Mouse (Mus musculus): ENCODE data around the gene Mctp1. TPM values are rescaled to one million over a fixed set of nuclear protein-coding genes. Genes with fewer than 3 reads are reported as not detected.

The Mctp1 gene
- total and polyA plus RNA-seq, 3 experiments: not detected

DNA sequence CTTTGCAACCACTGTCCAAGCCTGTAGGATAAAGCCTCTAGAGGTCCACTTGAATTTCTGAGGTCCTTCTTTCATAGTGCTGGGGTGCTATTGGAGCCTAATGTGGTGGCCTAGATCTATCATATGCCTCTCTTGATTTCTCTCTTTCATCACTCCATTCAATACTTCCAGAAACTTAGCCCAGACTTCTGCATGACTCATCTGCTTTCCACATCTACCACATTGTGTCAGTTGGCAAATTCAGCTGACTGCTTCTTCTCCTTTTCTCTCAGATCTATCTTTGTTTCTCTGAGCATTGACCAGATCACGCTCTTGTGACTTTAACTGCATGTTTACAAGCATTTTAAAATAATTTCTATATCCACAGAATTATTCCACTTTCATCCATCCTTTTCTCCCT is 249.4 kb downstream of the Mctp1 start:
- Histone ChIP-seq H3K9me3 (replicated peaks; ENCODE audit: insufficient read depth, low read length) (no peaks in the 10 kb centered on the region), H3K27me3 (ENCODE audit: control insufficient read depth in 1 of 2, insufficient read depth in 2 of 2, low read length in 2 of 2) (no peaks in the 10 kb centered on the region), H3K79me2 (ENCODE audit: control insufficient read depth, insufficient read depth, low read length, poor library complexity) (no peaks in the 10 kb centered on the region), H3K36me3 (ENCODE audit: control insufficient read depth in 1 of 2, insufficient read depth in 2 of 2, low read length in 2 of 2) (no peaks in the 10 kb centered on the region), H3K4me3 (ENCODE audit: control insufficient read depth in 1 of 2, insufficient read depth in 1 of 2, low read depth in 2 of 2, low read length in 2 of 2) (no peak overlapping the region), H3K4me1 (ENCODE audit: control insufficient read depth in 1 of 2, insufficient read depth in 2 of 2, low read length in 2 of 2) (no peaks in the 10 kb centered on the region), H3K9ac (ENCODE audit: control insufficient read depth, low read depth, low read length, poor library complexity, severe bottlenecking) (no peak overlapping the region), H3K27ac (ENCODE audit: control insufficient read depth, low read depth, low read length) (no peak overlapping the region)
- TF ChIP-seq USF1 (IDR thresholded peaks at IDR 0.05; ENCODE audit: low read depth, low read length): no peak
- TF ChIP-seq BHLHE40 (IDR thresholded peaks at IDR 0.05; ENCODE audit: borderline replicate concordance, low read depth, low read length): no peak
- TF ChIP-seq USF2 (IDR thresholded peaks at IDR 0.05; ENCODE audit: borderline replicate concordance in 1 of 2, insufficient read depth in 1 of 2, low read depth in 1 of 2, low read length in 2 of 2): no peak
- peak; percentile 18; the same call in 1 of the 2 replicates for TF ChIP-seq ETS1 (IDR thresholded peaks at IDR 0.05; ENCODE audit: low read depth, low read length)
- TF ChIP-seq POLR2AphosphoS2 (IDR thresholded peaks at IDR 0.05; ENCODE audit: low read length): no peak
- TF ChIP-seq SMC3 (IDR thresholded peaks at IDR 0.05; ENCODE audit: low read depth, low read length): no peak
- DNase-seq (ENCODE audit: low read depth, low spot score): peak; percentile 4

GRCm38 (mm10) chr13:76638282-76638681 is 253.9 kb downstream of the Mctp1 start:
- peak; percentile 4 for DNase-seq (ENCODE audit: low read depth, low spot score)
- Histone ChIP-seq H3K9me3 (replicated peaks; ENCODE audit: insufficient read depth, low read length) (no peaks in the 10 kb centered on the region), H3K36me3 (ENCODE audit: control insufficient read depth in 1 of 2, insufficient read depth in 2 of 2, low read length in 2 of 2) (no peaks in the 10 kb centered on the region), H3K4me3 (ENCODE audit: control insufficient read depth in 1 of 2, insufficient read depth in 1 of 2, low read depth in 2 of 2, low read length in 2 of 2) (no peak overlapping the region), H3K4me1 (ENCODE audit: control insufficient read depth in 1 of 2, insufficient read depth in 2 of 2, low read length in 2 of 2) (no peaks in the 10 kb centered on the region), H3K9ac (ENCODE audit: control insufficient read depth, low read depth, low read length, poor library complexity, severe bottlenecking) (no peak overlapping the region), H3K79me2 (ENCODE audit: control insufficient read depth, insufficient read depth, low read length, poor library complexity) (no peaks in the 10 kb centered on the region), H3K27me3 (ENCODE audit: control insufficient read depth in 1 of 2, insufficient read depth in 2 of 2, low read length in 2 of 2) (no peaks in the 10 kb centered on the region), H3K27ac (ENCODE audit: control insufficient read depth, low read depth, low read length) (no peak overlapping the region)
- TF ChIP-seq MAFK (IDR thresholded peaks at IDR 0.05; ENCODE audit: borderline replicate concordance, low read depth, low read length): peak; percentile 80
- TF ChIP-seq KAT2A (conservative IDR thresholded peaks at IDR 0.05; ENCODE audit: low read depth, low read length): no peak
- peak; percentile 80 for TF ChIP-seq USF1 (IDR thresholded peaks at IDR 0.05; ENCODE audit: low read depth, low read length)

- Histone ChIP-seq H3K4me1 (ENCODE audit: control insufficient read depth in 1 of 2, insufficient read depth in 2 of 2, low read length in 2 of 2) (no peaks in the 10 kb centered on the region), H3K4me3 (ENCODE audit: control insufficient read depth in 1 of 2, insufficient read depth in 1 of 2, low read depth in 2 of 2, low read length in 2 of 2) (no peak overlapping the region), H3K27me3 (ENCODE audit: control insufficient read depth in 1 of 2, insufficient read depth in 2 of 2, low read length in 2 of 2) (no peaks in the 10 kb centered on the region), H3K79me2 (ENCODE audit: control insufficient read depth, insufficient read depth, low read length, poor library complexity) (no peaks in the 10 kb centered on the region), H3K36me3 (ENCODE audit: control insufficient read depth in 1 of 2, insufficient read depth in 2 of 2, low read length in 2 of 2) (no peaks in the 10 kb centered on the region), H3K9me3 (replicated peaks; ENCODE audit: insufficient read depth, low read length) (no peaks in the 10 kb centered on the region), H3K9ac (ENCODE audit: control insufficient read depth, low read depth, low read length, poor library complexity, severe bottlenecking) (no peak overlapping the region), H3K27ac (ENCODE audit: control insufficient read depth, low read depth, low read length) (no peak overlapping the region)
- no peak for TF ChIP-seq TBP (IDR thresholded peaks at IDR 0.05; ENCODE audit: low read depth, low read length)
- TF ChIP-seq NELFE (IDR thresholded peaks at IDR 0.05; ENCODE audit: low read depth, low read length): no peak
- TF ChIP-seq POLR2A (IDR thresholded peaks at IDR 0.05; ENCODE audit: control insufficient read depth in 1 of 2, insufficient read depth in 1 of 2, low read depth in 1 of 2, low read length in 2 of 2, poor library complexity in 1 of 2): no peak
- no peak for TF ChIP-seq GABPA (IDR thresholded peaks at IDR 0.05; ENCODE audit: low read depth, low read length)
- TF ChIP-seq TCF12 (IDR thresholded peaks at IDR 0.05; ENCODE audit: low read depth, low read length): no peak
- no peak for DNase-seq (ENCODE audit: low read depth, low spot score)
Measured at GRCm38 (mm10) chr13:76659523-76659922, 275.2 kb downstream of the Mctp1 start.
